Mouse (Mus musculus): ENCODE measurements around the gene Rabif.

The Rabif gene

GRCm38 (mm10) chr1:134555240-134555870 lies 60.9 kb downstream of the Rabif start:
- no peak for DNase-seq (ENCODE audit: low read depth)

- DNase-seq (ENCODE audit: low read depth) = no peak
These were observed 61.6 kb downstream of the Rabif start for GRCm38 (mm10) chr1:134555871-134556670.

DNA sequence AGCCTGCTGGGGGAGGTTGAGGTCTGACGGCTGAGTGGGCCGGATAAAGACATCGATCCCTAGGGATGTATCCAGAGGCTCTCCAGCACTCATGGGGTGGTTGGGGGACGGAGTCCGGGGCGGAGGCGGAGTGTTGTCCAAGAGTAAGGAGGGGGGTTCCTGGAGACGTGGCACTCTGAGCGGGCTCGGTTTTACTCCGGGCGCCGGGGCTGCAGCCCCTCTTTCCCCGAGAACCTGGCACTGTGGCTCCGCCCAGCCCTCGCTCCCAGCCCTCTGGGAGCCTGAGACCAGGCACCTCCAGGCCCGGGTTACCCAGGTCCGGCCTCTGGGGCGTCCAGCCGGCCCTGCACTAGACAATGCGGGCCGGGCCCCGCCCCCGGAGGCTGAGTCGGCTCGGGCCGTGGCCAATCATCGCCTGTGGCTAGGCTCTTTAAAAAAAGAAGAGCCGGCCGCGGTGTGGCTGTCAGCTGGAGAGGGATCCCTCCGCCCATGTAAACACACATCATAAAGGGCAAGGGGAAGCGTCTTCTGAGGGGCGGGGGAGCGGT lies 62.3 kb downstream of the Rabif start:
- peak; percentile 85 for DNase-seq (ENCODE audit: low read depth)

Measured in fibroblast of lung, adult 2 months (primary cell).